Mouse (Mus musculus) layer of hippocampus, adult 8-10 months (tissue): ENCODE measurements around the gene Gm44579. TPM values are rescaled to one million over a fixed set of nuclear protein-coding genes. Genes with fewer than 3 reads are reported as not detected.
A peak's percentile ranks its signal among the peaks of the same experiment; 100 is the strongest.

Source experiments
- DNase-seq, 2 experiments: peaks; one replicate each; pipeline ENCODE4 v3.0.0; 2022; ENCODE audit warnings: low spot score in 2 of 2
- total RNA-seq, 4 experiments: library from RNA; stranded (reverse); gene quantifications; 2 replicates each; pipeline ENCODE4 v1.2.4; 2022

The Gm44579 gene
- total RNA-seq: under 1 TPM in 3 of 4 experiments, not detected in 1; 0.21 to 0.45 (median 0.27) TPM

DNA sequence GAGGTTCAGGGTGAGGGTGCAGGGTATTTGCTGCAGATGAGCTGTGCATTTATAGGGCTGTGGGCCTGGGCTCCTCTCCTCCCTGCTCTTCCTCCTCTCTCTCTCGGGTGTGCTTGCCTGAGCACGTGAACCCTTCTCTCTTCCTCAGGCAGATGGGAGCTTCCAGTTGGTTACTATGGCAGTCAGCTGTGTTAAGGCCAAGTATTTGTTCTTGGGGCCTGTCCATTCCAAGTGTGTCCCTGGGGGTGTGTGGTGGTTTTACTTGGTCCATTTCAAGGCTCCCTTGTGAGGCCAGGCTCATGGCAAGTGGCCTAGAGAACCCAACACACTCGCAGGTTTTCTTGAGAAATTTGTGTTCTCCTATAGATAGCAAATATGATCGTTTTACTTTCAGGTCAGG lies at the start of gene Gm44579, which contains the start of gene Olfr287:
Gm44579 (minus strand) TSS at position 101 of the 400 bp plus-strand sequence.
Olfr287 (minus strand) TSS at position 180 of the 400 bp plus-strand sequence.
- peak; percentile 8 to 21 for DNase-seq

DNA sequence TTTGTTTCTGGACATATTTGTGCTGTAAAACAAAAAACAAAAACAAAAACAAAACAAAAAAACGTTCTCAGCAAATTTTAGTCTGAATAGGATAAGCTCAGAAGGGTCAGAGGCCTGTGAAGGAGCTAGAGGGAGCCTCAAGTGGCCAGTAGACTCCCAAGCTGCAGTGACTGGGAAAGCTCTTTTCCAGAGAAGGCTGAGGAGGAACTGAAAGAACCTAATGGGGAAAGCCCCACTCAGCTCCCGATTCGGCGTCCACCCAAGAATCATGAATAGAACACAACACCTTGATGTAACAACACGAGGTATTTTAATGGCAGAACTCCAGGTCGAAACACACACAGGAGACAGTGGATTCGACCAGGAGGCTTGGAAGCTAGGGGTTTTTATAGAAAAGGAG lies 37.0 kb upstream of the Gm44579 start:
- no peak for DNase-seq

DNA sequence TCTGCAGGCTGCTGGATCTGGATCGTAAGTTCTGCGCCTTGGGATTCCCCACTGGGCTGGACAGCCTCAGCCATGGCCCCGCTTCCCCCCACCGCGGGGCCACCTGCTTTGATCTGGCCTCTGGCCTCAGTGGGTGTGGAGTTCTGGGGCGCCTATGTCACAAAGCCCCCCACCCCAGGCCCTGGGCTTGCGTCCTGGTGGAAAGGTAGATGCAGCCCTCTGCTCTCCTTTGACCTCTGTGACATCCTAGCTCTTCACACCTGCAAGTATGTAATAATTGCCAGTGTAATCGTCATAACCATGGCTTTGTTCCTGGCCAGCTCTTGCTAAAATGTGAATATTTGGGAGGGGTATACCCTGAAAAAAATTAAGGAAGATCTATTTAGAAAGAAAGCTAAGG lies 36.4 kb upstream of the Gm44579 start, which contains the start of gene H1fnt:
H1fnt (minus strand) TSS at position 101 of the 400 bp plus-strand sequence.
- DNase-seq: no peak

DNA sequence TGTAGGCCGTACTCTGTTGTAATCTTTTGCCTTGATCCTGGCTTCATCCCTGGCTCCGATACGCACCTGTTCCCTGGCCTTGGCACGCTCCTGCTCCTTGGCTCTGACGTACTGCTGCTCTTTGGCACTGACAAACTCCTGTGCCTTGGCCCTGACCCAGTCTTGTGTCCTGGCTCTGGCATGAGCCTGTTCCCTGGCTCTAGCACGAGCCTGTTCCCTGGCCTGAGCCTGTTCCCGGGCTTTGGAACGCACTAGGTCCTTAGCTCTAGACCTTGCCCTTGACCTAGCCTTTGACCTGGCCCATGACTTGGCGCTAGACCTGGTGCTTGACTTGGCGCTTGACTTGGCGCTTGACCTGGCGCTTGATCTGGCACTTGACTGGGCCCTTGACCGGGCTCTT lies 35.5 kb upstream of the Gm44579 start:
- no peak for DNase-seq

DNA sequence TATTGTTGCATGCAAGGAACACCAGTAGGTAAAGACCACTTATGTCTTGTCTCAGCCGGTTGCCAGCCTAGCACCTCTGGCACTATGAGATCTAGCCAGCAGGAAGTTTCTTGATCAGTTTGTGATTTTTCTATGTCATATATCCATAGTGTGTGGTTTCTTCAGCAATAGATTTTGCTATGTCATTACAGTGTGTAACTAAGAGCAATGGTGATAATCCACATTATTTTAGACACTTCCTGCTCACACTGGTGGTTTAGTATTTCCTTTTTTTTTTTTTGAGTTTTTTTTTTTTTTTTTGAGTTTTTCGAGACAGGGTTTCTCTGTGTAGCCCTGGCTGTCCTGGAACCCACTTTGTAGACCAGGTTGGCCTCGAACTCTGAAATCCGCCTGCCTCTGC lies 14.7 kb upstream of the Gm44579 start:
- DNase-seq: no peak

DNA sequence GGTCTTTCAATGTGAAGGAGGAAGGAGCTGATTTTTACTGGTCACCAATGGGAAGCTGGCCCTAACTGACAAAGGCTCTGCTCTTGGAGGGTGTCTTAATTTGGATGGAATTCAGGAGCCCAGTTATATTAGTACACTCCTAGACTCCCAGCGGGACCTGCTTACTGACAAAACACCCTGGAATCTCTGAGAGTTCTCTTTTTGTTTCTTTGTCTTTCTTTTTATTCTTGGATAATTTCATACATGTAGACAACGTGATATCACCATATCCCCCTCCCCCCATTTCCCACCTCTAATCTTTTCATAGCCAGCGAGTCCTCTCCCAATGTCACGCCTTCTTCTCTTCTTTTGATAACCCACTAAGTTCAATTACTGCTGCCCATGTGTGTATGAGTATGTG lies 13.6 kb upstream of the Gm44579 start, which contains the start of gene Olfr286:
Olfr286 (minus strand) TSS at position 101 of the 400 bp plus-strand sequence.
- DNase-seq: no peak

DNA sequence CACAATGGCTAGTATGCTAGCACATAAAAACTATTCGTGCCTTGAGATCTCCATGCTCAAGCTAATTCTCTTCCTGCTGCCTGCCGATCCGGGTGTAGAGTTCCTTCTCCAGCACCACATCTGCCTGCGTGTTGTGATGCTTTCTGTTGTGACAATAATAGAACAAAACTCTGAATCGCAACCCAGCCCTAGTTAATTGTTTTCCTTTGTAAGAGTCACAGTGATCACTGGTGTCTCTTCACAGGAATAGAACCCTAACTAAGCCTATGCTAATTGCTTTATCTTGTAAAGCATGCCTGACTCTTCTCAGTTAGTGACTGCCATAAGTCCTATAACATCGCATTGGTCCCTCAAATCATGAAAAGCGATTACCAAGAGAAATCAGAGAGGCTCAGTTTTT lies 5.3 kb upstream of the Gm44579 start:
- DNase-seq: no peak

DNA sequence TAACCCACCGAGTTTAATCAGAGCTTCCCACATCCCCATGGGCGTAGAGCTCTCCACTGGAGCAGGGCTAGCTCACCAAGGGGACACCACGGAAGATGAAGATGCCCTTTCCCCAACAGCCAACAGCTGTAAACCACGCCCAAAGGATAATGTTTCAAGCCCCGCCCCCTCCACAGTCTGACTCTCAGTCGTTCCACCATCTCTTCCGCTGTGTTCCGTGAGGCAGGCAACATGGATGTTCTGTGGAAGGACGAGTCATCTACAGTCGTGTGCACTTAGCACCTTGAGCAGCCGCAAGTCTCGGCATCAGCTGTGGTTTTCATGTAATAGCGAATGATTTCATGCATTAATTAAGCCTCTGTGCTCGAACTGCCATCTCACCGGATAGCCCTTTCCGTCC lies 4.8 kb upstream of the Gm44579 start:
- DNase-seq: no peak

DNA sequence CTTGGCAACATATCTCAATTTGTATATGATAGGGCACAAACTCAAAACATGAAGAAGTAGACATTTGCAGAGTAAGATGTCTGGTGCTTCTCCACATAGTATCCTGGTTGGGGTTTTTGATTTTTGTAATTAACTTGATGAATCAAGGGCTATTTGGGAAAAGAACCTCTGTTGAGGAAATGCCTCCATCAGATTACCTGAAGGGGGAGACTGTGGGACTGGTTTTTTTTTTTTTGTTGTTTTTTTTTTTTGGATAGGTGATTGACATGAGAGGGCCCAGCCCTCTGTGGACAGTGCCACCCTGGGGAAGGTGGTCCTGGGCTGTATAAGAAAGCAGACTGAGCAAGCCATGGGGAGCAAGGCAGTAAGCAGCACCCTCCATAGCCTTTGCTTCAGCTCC lies 1.6 kb upstream of the Gm44579 start:
- DNase-seq: no peak

DNA sequence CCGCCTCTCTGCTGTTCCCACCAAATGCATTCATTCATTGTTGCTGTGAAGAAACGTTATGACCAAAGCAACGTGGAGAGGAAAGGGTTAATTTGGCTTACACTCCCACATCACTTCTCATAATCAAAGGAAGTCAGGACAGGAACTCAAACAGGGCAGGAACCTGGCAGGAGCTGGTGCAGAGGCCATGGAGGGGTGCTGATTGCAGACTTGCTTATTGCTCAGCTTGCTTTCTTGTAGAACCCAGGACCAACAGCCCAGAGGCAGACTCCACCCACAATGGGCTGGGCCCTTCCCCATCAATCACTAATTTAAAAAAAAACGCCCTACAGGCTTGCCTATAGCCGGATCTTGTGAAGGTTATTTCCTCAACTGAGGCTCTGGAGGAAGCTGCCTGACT lies 6.6 kb downstream of the Gm44579 start:
- DNase-seq: no peak

DNA sequence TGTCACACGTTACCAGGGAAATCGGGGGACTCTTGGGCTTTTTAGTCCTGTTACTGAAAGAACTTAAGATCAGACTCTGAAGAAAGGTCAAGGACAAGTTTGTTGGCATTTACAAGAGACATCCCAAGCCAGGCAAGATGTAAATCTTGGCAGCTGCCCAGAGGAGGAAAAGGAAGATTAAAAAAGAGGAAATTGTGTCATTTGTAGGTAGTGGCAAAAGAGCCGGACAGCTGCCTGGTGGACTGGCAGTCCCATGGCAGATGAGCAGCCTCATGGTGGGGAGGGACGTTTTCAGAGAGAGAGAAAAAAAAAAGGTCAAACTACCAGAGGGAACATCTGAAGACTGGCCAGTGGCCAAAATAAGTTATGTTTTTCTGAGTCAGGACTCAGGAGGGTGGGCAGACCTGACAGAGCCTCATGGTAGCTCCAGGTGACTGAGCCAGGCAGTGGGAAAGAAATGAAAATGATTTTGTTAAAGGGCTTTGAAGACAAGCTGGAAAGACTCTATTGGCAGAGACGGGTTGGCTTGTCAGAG lies 7.4 kb downstream of the Gm44579 start:
- DNase-seq: no peak

DNA sequence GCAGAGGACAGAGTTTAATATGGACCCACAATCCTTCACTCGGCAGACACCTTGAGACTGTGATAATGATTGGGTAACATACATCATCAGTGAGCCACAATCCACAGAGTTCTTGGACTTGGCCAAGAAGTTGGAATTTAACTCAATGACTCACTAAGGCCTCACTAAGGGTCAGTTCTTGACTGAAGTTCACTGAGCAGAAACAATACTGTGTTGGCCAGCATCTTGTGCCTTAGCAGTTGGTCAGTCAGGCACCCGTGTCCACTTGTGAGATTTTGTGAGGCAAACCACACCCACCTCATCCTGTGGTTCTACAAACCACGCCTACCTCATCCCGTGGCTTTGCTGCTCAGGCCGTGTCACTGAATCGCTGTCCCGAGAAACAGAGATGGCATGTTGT lies 11.1 kb downstream of the Gm44579 start:
- DNase-seq: no peak

DNA sequence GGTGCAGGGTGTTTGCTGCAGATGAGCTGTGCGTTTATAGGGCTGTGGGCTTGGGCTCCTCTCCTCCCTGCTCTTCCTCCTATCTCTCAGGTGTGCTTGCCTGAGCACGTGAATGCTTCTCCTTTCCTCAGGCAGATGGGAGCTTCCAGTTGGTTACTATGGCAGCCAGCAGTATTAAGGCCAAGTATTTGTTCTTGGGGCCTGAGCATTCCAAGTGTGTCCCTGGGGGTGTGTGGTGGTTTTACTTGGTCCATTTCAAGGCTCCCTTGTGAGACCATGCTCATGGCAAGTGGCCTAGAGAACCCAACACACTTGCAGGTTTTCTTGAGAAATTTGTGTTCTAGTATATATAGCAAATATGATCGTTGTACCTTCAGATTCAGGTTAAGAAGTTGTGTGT lies 25.3 kb downstream of the Gm44579 start, which contains the start of gene Olfr288:
Olfr288 (minus strand) TSS at position 101 of the 400 bp plus-strand sequence.
- no peak for DNase-seq

DNA sequence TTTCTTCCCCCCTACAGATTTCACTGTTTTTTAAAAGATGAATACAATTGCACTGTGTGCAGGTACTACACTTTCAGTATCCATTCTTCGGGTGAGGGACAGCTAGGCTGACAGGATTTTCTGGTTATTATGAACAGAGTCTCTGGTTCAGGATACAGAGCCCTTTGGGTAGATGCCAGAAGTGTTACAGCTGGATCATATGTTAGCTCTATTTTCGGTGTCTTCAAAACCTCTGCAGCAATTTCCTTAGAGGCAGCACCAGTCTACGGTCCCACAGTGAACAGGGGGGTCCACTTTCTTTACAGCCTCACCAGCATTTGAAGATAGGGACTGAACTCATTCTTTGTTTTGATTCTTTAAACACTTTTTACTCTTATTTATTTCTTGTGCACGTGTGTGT lies 36.3 kb downstream of the Gm44579 start:
- no peak for DNase-seq

DNA sequence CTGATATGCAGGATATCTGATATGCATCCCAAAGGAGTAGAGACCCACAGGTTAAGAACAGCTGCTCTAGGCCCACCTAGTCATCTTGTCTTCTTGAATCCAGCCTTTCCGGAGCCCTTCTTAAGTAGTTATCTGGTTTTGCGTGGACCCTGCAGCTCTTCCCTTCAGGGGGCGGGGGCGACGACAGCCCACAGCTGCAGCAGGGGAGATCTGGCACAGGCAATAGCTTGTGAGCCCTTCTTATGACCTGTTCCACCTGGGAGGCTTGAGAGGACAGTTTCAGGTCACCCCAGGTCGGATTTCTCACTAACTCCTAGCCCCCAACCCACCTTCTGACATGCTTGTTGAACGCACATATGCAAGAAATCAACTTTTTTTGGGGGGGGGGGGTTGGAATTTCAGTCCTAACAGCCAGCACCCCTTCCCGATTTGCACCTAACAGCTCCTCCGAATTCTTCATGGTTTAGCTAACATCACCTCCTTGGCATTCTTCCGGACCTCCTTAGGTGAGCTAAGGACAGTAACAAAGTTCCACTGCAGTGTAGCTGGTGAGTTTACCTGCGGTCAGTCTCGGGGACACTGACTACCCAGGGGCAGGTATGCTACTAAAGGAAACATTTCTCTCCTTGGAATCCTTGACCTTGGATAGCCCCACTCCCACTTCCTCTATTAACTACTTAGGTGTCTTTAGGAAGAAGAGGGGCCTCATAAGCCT lies 38.8 kb downstream of the Gm44579 start:
- no peak for DNase-seq

DNA sequence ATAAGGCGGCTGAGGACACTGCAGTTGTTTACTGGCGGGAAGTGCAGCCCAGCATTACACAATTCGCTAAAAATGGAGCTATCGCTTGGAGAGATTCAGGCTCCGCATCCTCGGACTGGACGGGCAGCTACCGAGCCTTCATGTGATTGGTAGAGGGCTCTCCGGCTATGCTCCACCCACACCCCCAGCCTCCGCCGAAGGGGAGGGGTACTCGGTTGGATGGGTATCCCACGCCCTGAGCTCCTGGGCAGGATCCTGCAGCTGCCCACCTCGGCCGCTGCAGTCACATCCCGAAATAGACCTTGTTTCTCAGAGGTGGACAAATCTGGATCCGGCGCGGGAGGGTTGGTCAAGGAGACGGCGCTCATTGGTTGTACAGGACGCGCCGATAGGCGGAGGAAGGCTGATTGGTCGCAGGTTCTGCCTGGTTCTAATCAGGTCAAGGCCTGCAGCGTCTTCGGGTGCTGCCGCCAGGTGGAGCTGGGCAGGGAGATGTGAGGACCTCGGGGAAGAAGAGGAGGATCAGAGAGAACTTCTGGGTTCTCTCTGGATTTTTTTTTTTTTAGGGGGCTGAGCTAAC lies 39.6 kb downstream of the Gm44579 start:
- peak; percentile 90 to 94 for DNase-seq

DNA sequence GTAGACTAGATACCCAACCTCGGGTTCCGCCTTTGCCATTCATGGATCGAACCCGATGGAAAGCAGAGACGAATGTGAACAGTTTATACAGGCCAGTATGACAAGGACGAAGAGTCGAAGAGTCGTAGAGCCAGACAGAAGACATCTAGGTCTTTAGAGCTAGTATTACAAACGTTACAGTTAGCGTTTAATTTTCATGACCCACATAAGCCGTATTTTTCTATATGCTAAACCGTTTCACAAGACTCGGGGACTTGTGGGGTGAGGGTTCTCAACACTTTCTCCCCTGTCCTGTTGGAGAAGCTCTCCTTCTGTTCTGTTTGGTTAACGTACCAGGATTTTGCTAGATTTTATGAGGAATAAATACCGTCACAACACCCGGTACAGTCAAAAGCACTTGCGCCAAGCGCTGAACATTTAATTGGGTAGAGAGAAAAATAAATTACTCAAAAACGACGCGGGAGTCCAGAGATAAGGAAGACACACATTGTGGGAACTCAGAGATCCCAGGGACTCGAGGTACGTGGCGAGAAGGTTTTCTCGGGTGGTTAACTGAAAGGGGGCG lies 40.1 kb downstream of the Gm44579 start:
- no peak for DNase-seq

DNA sequence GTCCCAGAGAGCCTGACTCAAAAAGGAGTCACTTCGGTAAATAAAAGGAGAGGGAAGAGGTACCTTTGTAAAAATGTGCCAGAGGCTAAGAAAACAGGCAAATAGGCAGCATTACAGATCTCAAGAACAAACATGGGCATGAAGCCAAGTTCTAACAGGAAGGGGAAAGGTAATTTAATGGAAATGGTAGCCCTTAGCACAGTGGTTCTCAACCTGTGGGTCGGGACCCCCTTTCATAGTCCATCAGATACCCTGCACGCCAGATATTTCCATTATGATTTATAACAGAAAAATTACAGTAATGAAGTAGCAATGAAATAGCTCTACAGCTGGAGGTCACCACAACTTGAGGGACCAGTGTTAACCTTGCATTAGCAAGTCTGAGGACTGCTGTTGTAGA lies 43.5 kb downstream of the Gm44579 start:
- DNase-seq: no peak

DNA sequence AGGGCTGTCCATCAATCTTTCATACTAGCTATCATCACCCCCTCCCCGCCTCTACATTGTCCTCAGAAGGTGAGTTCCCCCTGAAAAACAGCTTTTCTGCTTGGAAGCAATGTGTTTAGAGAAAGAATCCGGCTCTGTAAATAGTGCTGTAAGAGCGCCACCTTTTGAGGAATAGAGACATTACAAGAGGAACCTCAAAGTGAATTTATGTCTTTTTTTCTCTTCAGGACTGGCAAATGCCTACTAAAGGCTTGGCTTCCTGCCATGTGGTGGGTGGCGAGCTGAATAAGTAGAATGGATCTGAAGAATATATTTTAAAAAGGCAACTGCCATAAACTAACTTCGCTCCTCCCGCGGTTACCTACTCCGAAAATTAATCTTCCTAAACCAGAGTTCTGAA lies 47.0 kb downstream of the Gm44579 start:
- DNase-seq: peak; percentile 76 to 80

DNA sequence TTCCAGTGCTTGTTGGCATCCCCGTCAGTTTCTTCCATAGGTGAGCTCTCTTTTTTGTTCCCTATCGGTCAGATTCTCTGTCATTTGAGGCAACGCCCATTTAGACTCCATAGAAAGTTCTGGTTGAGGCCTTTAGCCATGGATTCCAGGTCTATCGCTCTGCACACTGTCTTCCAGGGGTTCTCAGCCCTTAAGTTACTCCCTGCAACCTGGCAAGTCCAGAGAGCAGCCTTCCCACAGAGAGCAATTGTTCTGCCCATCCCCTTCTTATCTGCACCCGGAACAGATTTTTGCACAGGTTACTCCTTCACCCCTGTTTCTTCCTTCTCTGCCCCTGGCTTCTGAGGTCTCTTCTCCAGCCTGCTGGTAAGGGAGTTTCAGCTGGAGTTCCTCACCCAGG lies 48.7 kb downstream of the Gm44579 start:
- no peak for DNase-seq

DNA sequence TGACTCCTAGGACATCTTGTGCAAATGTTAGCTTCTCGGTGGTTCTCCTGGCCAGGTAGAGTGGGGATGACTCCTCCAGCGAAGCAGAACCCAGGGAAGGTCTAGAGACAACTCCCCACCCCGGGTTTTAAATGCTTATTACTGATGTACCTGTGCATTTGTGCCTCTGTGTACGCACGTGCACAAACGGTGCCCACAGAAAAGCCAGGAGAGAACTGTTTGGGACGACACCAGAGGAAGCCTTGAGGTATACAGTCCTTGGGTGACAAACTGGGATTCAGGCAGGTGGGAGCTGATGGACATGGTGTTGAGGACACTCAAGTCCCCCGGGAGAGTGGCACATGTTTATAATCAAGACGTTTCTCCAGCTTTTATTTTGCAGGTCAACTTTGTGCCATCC lies 49.9 kb downstream of the Gm44579 start:
- DNase-seq: no peak

DNA sequence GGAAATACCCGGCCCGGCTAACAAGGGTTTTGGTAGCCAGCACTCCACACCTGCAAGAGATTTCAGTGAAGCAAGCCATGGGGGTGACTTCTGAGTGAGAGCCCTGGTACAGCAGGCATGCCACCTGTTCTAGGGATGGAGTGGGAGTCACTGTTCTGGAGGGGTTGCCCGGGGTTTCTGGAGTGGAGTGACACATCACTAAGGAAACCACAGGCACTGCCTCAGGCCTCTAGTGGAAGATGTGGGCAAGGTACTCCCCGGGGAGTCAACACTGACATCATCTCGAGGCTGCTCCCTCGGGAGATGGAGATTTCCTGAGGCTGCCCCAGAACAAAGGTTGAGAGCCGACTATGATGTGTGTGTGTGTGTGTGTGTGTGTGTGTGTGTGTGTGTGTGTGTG lies 50.4 kb downstream of the Gm44579 start:
- peak; percentile 58 to 63 for DNase-seq
